Mouse (Mus musculus) telencephalon, adult 2 months (tissue): Measurements from ENCODE around the gene Arl8a.

ENCODE experiments used
- DNase-seq: peaks from one replicate; pipeline ENCODE4 v3.0.0-alpha.2; 2011; ENCODE audit warnings: low read depth, low spot score

Arl8a gene

GRCm38 (mm10) chr1:135199014-135199819, 52.6 kb downstream of the Arl8a start:
- DNase-seq: no peak

- DNase-seq: no peak
These were observed 53.8 kb downstream of the Arl8a start for GRCm38 (mm10) chr1:135200400-135200799.

GRCm38 (mm10) chr1:135204196-135205126, 57.8 kb downstream of the Arl8a start:
- DNase-seq: no peak

- DNase-seq: no peak
These were observed 58.6 kb downstream of the Arl8a start for GRCm38 (mm10) chr1:135205257-135205656.
